Mouse (Mus musculus) lung, postnatal 10 days (tissue): ENCODE measurements around the gene Figla.

Experiments
- DNase-seq: peaks from one replicate; pipeline ENCODE4 v3.0.0; 2021

Figla gene

DNA sequence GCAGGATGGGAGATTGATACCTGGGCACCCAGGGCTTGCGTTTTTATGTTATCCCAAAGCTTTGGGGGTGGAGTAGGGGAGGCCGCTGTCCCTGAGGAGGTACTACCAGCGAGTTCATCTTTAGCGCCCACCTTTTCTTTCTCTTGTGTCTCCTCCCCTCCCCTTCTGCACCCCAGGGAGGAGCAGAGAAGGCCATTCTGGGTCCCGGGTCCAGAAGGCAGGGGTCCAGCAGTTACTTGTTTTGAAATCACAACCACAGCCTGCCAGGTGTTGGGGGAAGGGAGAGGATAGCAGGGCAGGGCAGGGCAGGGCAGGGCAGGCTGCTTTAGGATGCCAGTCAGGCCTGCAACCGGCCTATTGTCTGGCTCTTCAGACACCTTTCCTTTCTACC is 13.3 kb downstream of the Figla start:
- DNase-seq: no peak

GRCm38 (mm10) chr6:86031527-86031926 is 15.6 kb downstream of the Figla start:
- DNase-seq: no peak

- DNase-seq: no peak
Measured at GRCm38 (mm10) chr6:86033635-86034034, 17.7 kb downstream of the Figla start.

DNA sequence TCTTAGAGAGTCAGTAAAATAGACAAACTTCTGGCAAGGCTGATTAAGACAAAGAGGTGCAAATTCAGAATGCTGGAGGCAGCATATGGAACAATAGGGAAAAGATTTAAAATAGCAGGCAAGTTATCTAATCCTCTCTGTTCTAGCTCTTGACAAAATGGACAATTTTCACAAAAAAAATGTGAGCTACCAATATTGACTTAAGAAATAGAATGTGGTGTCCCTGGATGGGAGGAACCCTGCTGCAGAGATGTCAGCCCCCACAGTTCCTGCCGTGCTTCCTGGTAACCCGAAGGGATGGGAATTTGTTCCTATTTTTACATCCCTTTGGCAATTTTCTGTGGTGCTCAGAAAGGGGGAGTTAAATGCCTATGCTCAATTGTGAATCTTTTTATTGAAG is 22.9 kb downstream of the Figla start:
- DNase-seq: no peak

GRCm38 (mm10) chr6:86040140-86040539 is 24.2 kb downstream of the Figla start:
- no peak for DNase-seq

- no peak for DNase-seq
Measured at GRCm38 (mm10) chr6:86047510-86047909, 31.5 kb downstream of the Figla start.

GRCm38 (mm10) chr6:86048509-86048908 is 32.5 kb downstream of the Figla start:
- no peak for DNase-seq

- DNase-seq: peak; percentile 17
Measured at GRCm38 (mm10) chr6:86050586-86051268, 34.8 kb downstream of the Figla start.

- peak; percentile 30 for DNase-seq
Measured at GRCm38 (mm10) chr6:86052032-86052459, 36.1 kb downstream of the Figla start.

- DNase-seq: no peak
Measured at GRCm38 (mm10) chr6:86052556-86052955, 36.6 kb downstream of the Figla start.

DNA sequence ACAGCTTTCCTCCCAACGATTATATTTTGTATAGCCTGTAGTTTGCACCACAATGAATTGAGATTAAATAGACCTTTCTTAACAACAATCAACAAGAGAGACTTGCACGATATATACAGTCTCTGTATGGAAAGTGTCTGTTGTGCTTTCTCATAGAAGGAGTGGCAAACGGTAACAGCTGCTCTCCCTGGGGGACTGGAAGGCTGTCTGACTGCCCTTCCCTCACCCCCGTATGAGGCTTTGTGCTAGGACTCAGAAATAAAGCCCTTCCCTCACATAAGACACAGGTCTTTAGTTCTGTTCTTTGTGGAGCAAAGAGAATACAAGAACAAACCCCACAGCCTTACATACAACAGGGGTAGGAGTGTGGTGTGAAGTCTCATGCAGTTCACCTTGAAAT is 37.1 kb downstream of the Figla start:
- no peak for DNase-seq

DNA sequence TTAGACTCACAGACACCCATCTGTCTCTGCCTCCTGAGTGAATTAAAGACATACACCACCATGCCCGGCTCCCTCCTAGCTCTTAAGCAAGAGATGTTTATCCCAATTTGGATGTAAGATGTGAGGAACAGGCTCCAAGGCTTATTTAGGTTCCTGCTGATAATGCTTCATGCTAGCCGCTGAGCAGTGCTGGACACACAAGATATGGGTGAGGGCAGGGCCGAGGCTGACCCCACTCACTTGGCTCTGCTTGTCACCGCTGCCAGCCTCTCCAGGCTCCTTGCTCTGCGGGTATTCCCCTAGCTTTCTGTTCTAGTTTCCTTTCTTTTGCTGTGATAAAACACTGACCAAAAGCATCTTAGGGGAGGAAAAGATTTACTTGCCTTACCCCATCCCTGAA is 37.6 kb downstream of the Figla start:
- no peak for DNase-seq

GRCm38 (mm10) chr6:86058475-86058874 is 42.5 kb downstream of the Figla start:
- DNase-seq: no peak

DNA sequence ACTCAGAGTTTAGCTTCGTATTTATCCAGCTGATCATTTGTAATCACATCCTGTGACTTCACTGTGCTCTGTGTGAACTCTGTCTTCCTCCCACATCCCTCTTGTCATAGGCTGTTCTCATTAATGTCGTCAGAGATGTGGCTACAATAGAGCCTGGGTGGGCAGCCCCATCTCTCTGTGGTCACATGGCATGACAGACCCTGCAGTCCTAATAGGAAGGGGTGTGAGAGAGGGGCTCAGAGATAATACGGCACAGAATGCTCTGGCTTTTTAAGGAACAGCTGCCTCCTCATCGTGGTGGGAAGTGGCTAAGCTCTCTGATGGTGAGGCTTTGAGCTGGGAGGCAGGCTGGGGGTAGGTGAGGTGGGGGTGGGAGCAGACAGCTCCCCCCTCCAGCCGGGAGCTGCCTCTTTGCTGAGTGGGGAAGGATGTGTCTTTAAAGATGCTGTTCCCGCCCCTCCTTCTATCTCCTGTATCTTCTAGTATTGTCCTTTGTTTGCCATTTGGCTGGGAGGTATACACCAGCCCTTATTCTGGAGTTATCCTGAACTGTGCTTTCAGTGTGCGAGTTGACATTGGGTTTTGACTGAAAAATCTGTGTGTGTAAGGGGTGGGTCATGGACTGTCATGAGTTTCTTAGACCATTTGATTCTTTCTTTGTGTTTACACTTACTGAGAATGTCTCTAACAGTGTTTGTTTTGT is 43.3 kb downstream of the Figla start:
- no peak for DNase-seq

- DNase-seq: no peak
Measured at GRCm38 (mm10) chr6:86060170-86060569, 44.2 kb downstream of the Figla start.

GRCm38 (mm10) chr6:86062226-86062625 is 46.3 kb downstream of the Figla start:
- no peak for DNase-seq

DNA sequence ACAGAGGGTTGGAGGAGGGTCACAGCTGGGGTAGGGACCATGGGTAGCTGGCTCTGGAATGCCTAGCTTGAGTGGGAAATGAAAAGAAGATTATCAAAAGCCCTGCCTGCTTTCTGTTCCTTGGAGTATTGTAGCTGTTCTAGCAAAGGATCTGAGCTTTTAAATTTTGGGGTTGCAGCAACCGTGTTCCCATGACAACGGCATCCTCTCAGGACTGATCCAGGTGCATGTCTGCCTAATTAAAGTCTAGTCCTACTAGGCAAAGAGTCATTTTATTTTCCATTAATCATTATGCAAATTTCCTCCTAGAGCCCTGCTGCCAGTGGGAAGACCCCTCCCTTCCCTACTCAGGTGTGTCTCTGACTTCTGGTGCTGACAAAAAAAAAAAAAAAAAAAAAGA is 46.7 kb downstream of the Figla start:
- no peak for DNase-seq

DNA sequence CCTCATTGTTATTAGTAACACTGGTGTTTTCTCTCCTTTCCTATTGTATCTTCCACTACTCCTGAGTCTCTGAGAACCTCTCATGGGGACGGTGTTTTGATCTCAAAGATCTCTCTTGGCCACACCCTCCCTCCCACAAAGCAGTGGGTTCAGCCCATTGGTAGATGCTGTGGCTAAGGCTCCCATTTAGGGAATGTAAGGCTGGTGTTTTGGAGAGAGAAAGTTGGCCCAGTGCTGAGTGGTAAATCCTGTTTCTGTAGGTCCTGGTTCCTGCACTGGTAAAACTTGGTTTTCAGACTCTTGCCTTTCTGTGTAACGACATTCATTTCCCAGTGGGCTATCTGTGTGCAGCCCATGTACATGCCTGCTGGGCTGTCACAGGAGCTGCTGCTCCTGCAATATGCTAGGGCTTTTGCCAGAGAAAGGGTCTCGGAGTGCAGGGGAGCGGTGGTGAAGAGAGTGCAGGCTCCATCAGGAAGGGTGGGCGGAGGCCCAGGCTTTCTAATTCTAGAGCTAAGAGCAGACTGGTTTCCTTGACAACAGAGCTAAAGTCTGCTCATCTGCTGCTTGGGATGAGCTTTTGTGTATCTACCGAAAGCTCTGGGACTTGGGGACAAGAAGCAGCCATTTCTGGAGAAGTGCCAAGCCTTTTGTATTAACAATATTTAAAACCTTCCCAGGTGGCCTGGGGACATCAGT is 48.5 kb downstream of the Figla start:
- no peak for DNase-seq

GRCm38 (mm10) chr6:86066727-86067126 is 50.8 kb downstream of the Figla start:
- DNase-seq: no peak

GRCm38 (mm10) chr6:86067145-86067544 is 51.2 kb downstream of the Figla start:
- DNase-seq: no peak

DNA sequence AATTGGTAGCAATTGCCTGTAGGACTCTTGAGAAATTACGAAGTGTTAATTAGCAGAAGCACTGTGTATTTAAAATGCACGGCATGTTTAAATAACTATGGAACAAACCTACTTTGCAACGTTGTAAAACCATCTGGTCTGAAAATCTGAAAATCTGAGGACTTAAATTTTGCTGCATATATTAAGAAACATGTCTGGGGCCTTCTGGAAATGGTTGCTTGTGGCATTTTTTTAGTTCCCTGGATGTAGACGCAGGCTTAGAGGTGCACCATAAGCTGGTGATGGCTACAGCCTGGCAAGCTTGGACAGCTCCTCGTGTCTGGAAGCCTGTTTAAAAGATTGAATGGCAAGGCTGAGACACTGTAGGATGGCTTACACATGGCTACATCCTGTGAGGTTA is 53.0 kb downstream of the Figla start:
- no peak for DNase-seq

GRCm38 (mm10) chr6:86069856-86070255 is 53.9 kb downstream of the Figla start:
- DNase-seq: no peak

DNA sequence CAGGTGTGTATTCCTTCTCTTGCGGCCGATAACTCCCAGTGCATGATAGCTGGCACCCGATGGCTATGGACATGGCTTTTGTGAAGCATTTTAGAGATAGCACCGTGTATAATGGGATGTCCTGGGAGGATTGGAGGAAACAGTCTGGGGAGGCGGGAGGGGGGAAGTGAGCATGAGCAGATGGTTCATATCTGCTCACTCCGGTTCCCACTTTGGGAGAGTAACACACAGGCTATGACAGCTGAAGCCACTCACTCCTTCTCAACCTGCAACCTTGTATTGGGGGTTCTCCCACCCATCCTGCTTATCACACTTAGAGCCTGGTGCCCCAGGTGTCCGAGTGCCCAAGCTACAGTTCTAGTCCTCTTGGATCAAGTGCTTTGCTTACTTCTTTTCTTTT is 54.3 kb downstream of the Figla start:
- DNase-seq: no peak
